Mouse (Mus musculus) MEL (cell line): ENCODE results near the gene Actr10. TPM values are rescaled to one million over a fixed set of nuclear protein-coding genes. Genes with fewer than 3 reads are reported as not detected.

Source experiments
- DNase-seq: peaks from one replicate; pipeline ENCODE4 v3.0.0; 2011; ENCODE audit warnings: low read depth, low spot score
- H3K27ac ChIP-seq: 2 replicates; pipeline ENCODE4 v1.5.1; 2012; ENCODE audit warnings: low read depth, mild to moderate bottlenecking, control low read depth, low read length, moderate library complexity; ENCODE audit not compliant: control insufficient read depth
- H3K27me3 ChIP-seq, 2 experiments: fragments of 150-350 bp in 1 of 2; sonication (generic) in 1 of 2; 2 replicates each; pipeline ENCODE4 v1.6.1; 2012; ENCODE audit warnings: low read length in 2 of 2, mild to moderate bottlenecking in 2 of 2, improper control_type of control experiment in 1 of 2, moderate library complexity in 1 of 2; ENCODE audit not compliant: insufficient read depth in 2 of 2, control insufficient read depth in 1 of 2
- H3K36me3 ChIP-seq, 2 experiments: 2 replicates each; pipeline ENCODE4 v1.6.1; 2012 to 2014; ENCODE audit warnings: low read length in 2 of 2, improper control_type of control experiment in 1 of 2, inconsistent platforms in 1 of 2, mild to moderate bottlenecking in 1 of 2; ENCODE audit not compliant: insufficient read depth in 2 of 2, control insufficient read depth in 1 of 2
- H3K4me1 ChIP-seq, 2 experiments: fragments of 150-350 bp in 1 of 2; sonication (generic) in 1 of 2; 2 replicates each; pipeline ENCODE4 v1.6.1; 2012; ENCODE audit warnings: low read length in 2 of 2, improper control_type of control experiment in 1 of 2, mild to moderate bottlenecking in 1 of 2; ENCODE audit not compliant: insufficient read depth in 2 of 2, control insufficient read depth in 1 of 2
- H3K4me3 ChIP-seq, 2 experiments: fragments of 150-350 bp in 1 of 2; sonication (generic) in 1 of 2; 2 replicates each; pipeline ENCODE4 v1.5.1; 2012; ENCODE audit warnings: low read depth in 2 of 2, low read length in 2 of 2, mild to moderate bottlenecking in 2 of 2, moderate library complexity in 2 of 2, control low read depth in 1 of 2, improper control_type of control experiment in 1 of 2; ENCODE audit not compliant: control insufficient read depth in 1 of 2, insufficient read depth in 1 of 2
- H3K79me2 ChIP-seq: 2 replicates; pipeline ENCODE4 v1.6.1; 2012; ENCODE audit warnings: mild to moderate bottlenecking, low read length, moderate library complexity; ENCODE audit not compliant: control insufficient read depth, poor library complexity, insufficient read depth
- H3K9ac ChIP-seq: 2 replicates; pipeline ENCODE4 v1.6.1; 2012; ENCODE audit warnings: low read depth, mild to moderate bottlenecking, control low read depth, low read length, moderate library complexity; ENCODE audit not compliant: control insufficient read depth, poor library complexity, severe bottlenecking
- H3K9me3 ChIP-seq: fragments of 150-350 bp; sonication (generic); replicated peaks from 2 replicates; pipeline ENCODE4 v1.6.1; 2012; ENCODE audit warnings: mild to moderate bottlenecking, low read length, improper control_type of control experiment, moderate library complexity; ENCODE audit not compliant: insufficient read depth
- CHD2 ChIP-seq: IDR thresholded peaks from 2 replicates; pipeline ENCODE4 v1.6.1; 2011; ENCODE audit warnings: low read length, improper control_type of control experiment
- CTCF ChIP-seq, 3 experiments: IDR thresholded peaks in 2 of 3; conservative IDR thresholded peaks in 1 of 3; 2 replicates each; pipeline ENCODE4 v1.5.1; 2011 to 2012; ENCODE audit warnings: low read length in 3 of 3, low read depth in 2 of 3, mild to moderate bottlenecking in 2 of 3, improper control_type of control experiment in 1 of 3, inconsistent platforms in 1 of 3, mixed read lengths in 1 of 3, moderate library complexity in 1 of 3; ENCODE audit not compliant: control insufficient read depth in 1 of 3, insufficient read depth in 1 of 3, poor library complexity in 1 of 3, severe bottlenecking in 1 of 3
- E2F4 ChIP-seq: IDR thresholded peaks from 2 replicates; pipeline ENCODE4 v1.6.1; 2011; ENCODE audit warnings: low read depth, low read length, improper control_type of control experiment, borderline replicate concordance
- ELF1 ChIP-seq: IDR thresholded peaks from 2 replicates; pipeline ENCODE4 v1.6.1; 2014; ENCODE audit warnings: low read depth, mild to moderate bottlenecking, inconsistent platforms, low read length, improper control_type of control experiment, moderate library complexity
- EP300 ChIP-seq, 2 experiments: IDR thresholded peaks; 2 replicates each; pipeline ENCODE4 v1.6.1; 2011; ENCODE audit warnings: improper control_type of control experiment in 2 of 2, low read length in 2 of 2, low read depth in 1 of 2, mild to moderate bottlenecking in 1 of 2
- ETS1 ChIP-seq: IDR thresholded peaks from 2 replicates; pipeline ENCODE4 v1.6.1; 2012; ENCODE audit warnings: low read depth, mild to moderate bottlenecking, inconsistent platforms, low read length, improper control_type of control experiment, moderate library complexity
- HCFC1 ChIP-seq: IDR thresholded peaks from 2 replicates; pipeline ENCODE4 v1.6.1; 2012; ENCODE audit warnings: low read depth, mild to moderate bottlenecking, inconsistent platforms, low read length, improper control_type of control experiment, moderate library complexity
- JUND ChIP-seq: IDR thresholded peaks from 2 replicates; pipeline ENCODE4 v1.6.1; 2011; ENCODE audit warnings: low read depth, mild to moderate bottlenecking, improper control_type of control experiment, low read length
- MAZ ChIP-seq: IDR thresholded peaks from 2 replicates; pipeline ENCODE4 v1.6.1; 2012; ENCODE audit warnings: low read depth, mild to moderate bottlenecking, inconsistent platforms, low read length, improper control_type of control experiment
- MEF2A ChIP-seq: IDR thresholded peaks from 2 replicates; pipeline ENCODE4 v1.6.1; 2014; ENCODE audit warnings: low read depth, mild to moderate bottlenecking, inconsistent platforms, low read length, improper control_type of control experiment; ENCODE audit not compliant: poor library complexity, insufficient replicate concordance, severe bottlenecking; ENCODE audit errors: extremely low read depth
- MYB ChIP-seq: IDR thresholded peaks from 2 replicates; pipeline ENCODE4 v1.6.1; 2011; ENCODE audit warnings: mild to moderate bottlenecking, low read depth, low read length, improper control_type of control experiment
- MYC ChIP-seq: IDR thresholded peaks from 2 replicates; pipeline ENCODE4 v1.6.1; 2011; ENCODE audit warnings: low read depth, mild to moderate bottlenecking, low read length, improper control_type of control experiment, moderate library complexity
- NELFE ChIP-seq: IDR thresholded peaks from 2 replicates; pipeline ENCODE4 v1.6.1; 2011; ENCODE audit warnings: low read depth, low read length, improper control_type of control experiment
- POLR2A ChIP-seq, 2 experiments: IDR thresholded peaks; 2 replicates each; pipeline ENCODE4 v1.6.1; 2011 to 2012; ENCODE audit warnings: low read length in 2 of 2, mild to moderate bottlenecking in 2 of 2, control low read depth in 1 of 2, improper control_type of control experiment in 1 of 2, low read depth in 1 of 2, moderate library complexity in 1 of 2; ENCODE audit not compliant: control insufficient read depth in 1 of 2, insufficient read depth in 1 of 2, poor library complexity in 1 of 2
- POLR2AphosphoS2 ChIP-seq: IDR thresholded peaks from 2 replicates; pipeline ENCODE4 v1.6.1; 2011; ENCODE audit warnings: low read length, improper control_type of control experiment
- RAD21 ChIP-seq: IDR thresholded peaks from 2 replicates; pipeline ENCODE4 v1.6.1; 2011; ENCODE audit warnings: mild to moderate bottlenecking, low read depth, low read length, improper control_type of control experiment
- RCOR1 ChIP-seq: IDR thresholded peaks from 2 replicates; pipeline ENCODE4 v1.6.1; 2012; ENCODE audit warnings: low read depth, mild to moderate bottlenecking, inconsistent platforms, low read length, improper control_type of control experiment
- SIN3A ChIP-seq: IDR thresholded peaks from 2 replicates; pipeline ENCODE4 v1.6.1; 2012; ENCODE audit warnings: low read length, improper control_type of control experiment, inconsistent platforms
- SMC3 ChIP-seq: IDR thresholded peaks from 2 replicates; pipeline ENCODE4 v1.6.1; 2011; ENCODE audit warnings: low read depth, low read length, improper control_type of control experiment
- TAL1 ChIP-seq: IDR thresholded peaks from 2 replicates; pipeline ENCODE4 v1.6.1; 2012; ENCODE audit warnings: mild to moderate bottlenecking, inconsistent platforms, low read length, moderate library complexity, mixed read lengths
- TBP ChIP-seq: IDR thresholded peaks from 2 replicates; pipeline ENCODE4 v1.8.0; 2011; ENCODE audit warnings: low read depth, low read length, improper control_type of control experiment
- USF1 ChIP-seq: IDR thresholded peaks from 2 replicates; pipeline ENCODE4 v1.6.1; 2014; ENCODE audit warnings: low read depth, mild to moderate bottlenecking, inconsistent platforms, low read length, improper control_type of control experiment, moderate library complexity
- ZKSCAN1 ChIP-seq: IDR thresholded peaks from 2 replicates; pipeline ENCODE4 v1.6.1; 2012; ENCODE audit warnings: low read depth, mild to moderate bottlenecking, inconsistent platforms, low read length, improper control_type of control experiment, moderate library complexity
- ZNF384 ChIP-seq: IDR thresholded peaks from 2 replicates; pipeline ENCODE4 v1.6.1; 2012; ENCODE audit warnings: low read depth, mild to moderate bottlenecking, inconsistent platforms, low read length, improper control_type of control experiment
- polyA plus RNA-seq, 2 experiments: library from polyadenylated mRNA; stranded (reverse) in 1 of 2; unstranded in 1 of 2; fragments of >175 nt in 1 of 2; fragments of >200 nt in 1 of 2; gene quantifications; 2 replicates each; pipeline versions ENCODE4 v1.2.1 to v1.2.4; 2012; ENCODE audit warnings: low replicate concordance in 2 of 2, low read depth in 1 of 2; ENCODE audit not compliant: insufficient read length in 2 of 2, insufficient read depth in 1 of 2, missing spikeins in 1 of 2
- total RNA-seq: library from RNA; depleted of rRNA; stranded (reverse); fragments of 300-350 nt; gene quantifications from 2 replicates; pipeline ENCODE4 v1.2.3, GENCODE M21; 2012

Gene Actr10
- total and polyA plus RNA-seq, 3 experiments: 78.7 to 109 TPM; not detected in 1

GRCm38 (mm10) chr12:70944181-70944580 is 6.5 kb downstream of the Actr10 start:
- no peaks in the 10 kb centered on the region for H3K79me2 ChIP-seq
- TF ChIP-seq RCOR1 (no peak), EP300 (IDR thresholded peaks at IDR 0.05; ENCODE audit: low read depth in 1 of 2, low read length in 2 of 2) (no peak), HCFC1 (no peak), NELFE (no peak), SMC3 (no peak), TAL1 (no peak), POLR2A (IDR thresholded peaks at IDR 0.05; ENCODE audit: control insufficient read depth in 1 of 2, insufficient read depth in 1 of 2, low read depth in 1 of 2, low read length in 2 of 2, poor library complexity in 1 of 2) (no peak), RAD21 (no peak), MYB (no peak), MAZ (no peak), E2F4 (no peak), JUND (no peak), ZKSCAN1 (no peak), POLR2AphosphoS2 (no peak), ELF1 (no peak), MEF2A (no peak), ZNF384 (no peak), MYC (no peak), CHD2 (no peak)
- H3K9me3 ChIP-seq: no peaks in the 10 kb centered on the region
- peaks cover 2 to 14% of the 10 kb centered on the region in 2 experiments; a peak in 2 of 4 replicates for H3K36me3 ChIP-seq
- no peak for DNase-seq
- no peak overlapping the region for H3K4me3 ChIP-seq
- no peaks in the 10 kb centered on the region for H3K4me1 ChIP-seq
- H3K27ac ChIP-seq: no peak overlapping the region
- no peaks in the 10 kb centered on the region for H3K27me3 ChIP-seq
- H3K9ac ChIP-seq: no peak overlapping the region

- Histone ChIP-seq H3K9ac (no peak overlapping the region), H3K27me3 (no peaks in the 10 kb centered on the region), H3K4me3 (no peak overlapping the region), H3K4me1 (no peaks in the 10 kb centered on the region), H3K79me2 (no peaks in the 10 kb centered on the region), H3K27ac (no peak overlapping the region), H3K9me3 (no peaks in the 10 kb centered on the region), H3K36me3 (peaks cover 0 to 14% of the 10 kb centered on the region in 2 experiments; a peak in 2 of 4 replicates)
- no peak for DNase-seq
- TF ChIP-seq TAL1 (no peak), MYC (no peak), SIN3A (no peak), ETS1 (no peak), JUND (no peak), USF1 (no peak), CTCF (IDR thresholded peaks at IDR 0.05 in 2 of 3, conservative IDR thresholded peaks at IDR 0.05 in 1 of 3; ENCODE audit: control insufficient read depth in 1 of 3, insufficient read depth in 1 of 3, low read depth in 2 of 3, low read length in 3 of 3, poor library complexity in 1 of 3, severe bottlenecking in 1 of 3) (no peak), TBP (no peak), ELF1 (no peak), POLR2A (IDR thresholded peaks at IDR 0.05; ENCODE audit: control insufficient read depth in 1 of 2, insufficient read depth in 1 of 2, low read depth in 1 of 2, low read length in 2 of 2, poor library complexity in 1 of 2) (no peak)
Measured at GRCm38 (mm10) chr12:70946585-70947256, 9.1 kb downstream of the Actr10 start.
